Mouse (Mus musculus) skeletal muscle tissue, adult 2 months (tissue): ENCODE measurements around the gene Arhgap24.

Source experiments
- DNase-seq: peaks from one replicate; pipeline ENCODE4 v3.0.0-alpha.2; 2012; ENCODE audit warnings: low read depth, low spot score

The Arhgap24 gene

GRCm38 (mm10) chr5:102481215-102482211, at the start of gene Arhgap24:
Gene Arhgap24 (plus strand): TSS chr5:102481391.
- peak; percentile 56 for DNase-seq

DNA sequence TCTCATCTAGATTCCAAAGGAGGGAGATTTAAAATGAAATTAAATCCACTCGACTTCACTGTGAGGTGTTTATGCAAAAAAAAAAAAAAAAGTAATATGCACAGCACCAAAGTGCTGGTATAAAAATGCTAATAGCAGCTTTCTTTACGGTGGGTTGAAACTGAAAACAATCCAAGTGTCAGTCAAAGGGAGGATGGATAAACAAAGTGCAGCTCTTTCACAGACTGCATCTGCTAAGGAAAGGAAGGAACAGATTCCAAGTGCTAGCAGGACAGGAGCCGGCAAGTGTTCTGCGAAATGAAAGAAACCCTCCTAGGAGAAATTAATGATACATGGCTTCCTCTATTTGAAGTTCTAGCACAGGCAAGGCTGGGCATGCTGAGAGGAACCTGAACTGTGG, 47.0 kb upstream of the Arhgap24 start:
- DNase-seq: no peak

- no peak for DNase-seq
Observed at GRCm38 (mm10) chr5:102436581-102436980, 44.6 kb upstream of the Arhgap24 start.

GRCm38 (mm10) chr5:102439119-102439877, 41.9 kb upstream of the Arhgap24 start:
- no peak for DNase-seq

- DNase-seq: no peak
Observed at GRCm38 (mm10) chr5:102447436-102447835, 33.8 kb upstream of the Arhgap24 start.

GRCm38 (mm10) chr5:102450897-102451296, 30.3 kb upstream of the Arhgap24 start:
- DNase-seq: no peak

GRCm38 (mm10) chr5:102452079-102452797, 29.0 kb upstream of the Arhgap24 start:
- no peak for DNase-seq

- DNase-seq: no peak
Observed at GRCm38 (mm10) chr5:102453324-102453723, 27.9 kb upstream of the Arhgap24 start.

GRCm38 (mm10) chr5:102455247-102455646, 25.9 kb upstream of the Arhgap24 start:
- DNase-seq: no peak

GRCm38 (mm10) chr5:102460452-102461197, 20.6 kb upstream of the Arhgap24 start:
- DNase-seq: no peak

DNA sequence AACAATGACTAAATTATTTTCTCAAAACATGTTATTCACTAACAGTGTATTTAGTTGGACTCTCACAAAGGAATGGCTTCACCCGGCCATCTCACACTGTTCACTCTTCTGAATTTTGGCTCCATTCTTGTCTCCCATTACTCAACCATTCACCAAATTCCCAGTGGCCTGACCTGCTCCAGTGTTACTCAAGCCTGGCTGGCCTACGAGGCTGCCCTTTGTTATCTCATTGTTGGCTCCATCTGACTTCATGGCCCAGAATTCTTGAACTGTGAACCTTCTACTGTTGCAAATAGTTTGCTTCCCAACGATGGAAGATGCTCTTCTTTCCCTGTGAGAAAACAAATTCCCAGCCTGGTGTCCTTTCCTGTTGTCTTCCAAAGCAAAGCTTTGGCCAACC, 18.2 kb upstream of the Arhgap24 start:
- DNase-seq: peak; percentile 62

DNA sequence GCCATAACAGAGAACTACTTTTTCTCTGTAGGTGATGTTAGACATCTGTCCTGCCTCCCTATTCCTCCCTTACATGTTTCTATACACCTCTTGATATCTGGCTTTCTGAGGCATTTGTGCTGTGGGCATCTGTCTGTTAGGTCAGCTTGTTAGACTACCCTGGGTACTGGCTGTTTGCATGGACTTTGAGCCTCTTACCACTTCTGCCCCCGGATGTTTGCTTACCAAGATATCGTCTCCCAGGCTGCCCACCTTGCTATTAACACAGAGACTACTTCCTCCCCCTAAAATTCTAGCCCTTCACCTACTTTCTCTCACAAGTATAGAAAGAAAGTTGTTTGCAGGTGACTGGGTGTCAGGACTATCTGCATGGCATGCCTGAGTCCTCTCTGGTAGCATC, 15.8 kb upstream of the Arhgap24 start:
- DNase-seq: no peak

GRCm38 (mm10) chr5:102468292-102468691, 12.9 kb upstream of the Arhgap24 start:
- peak; percentile 25 for DNase-seq

DNA sequence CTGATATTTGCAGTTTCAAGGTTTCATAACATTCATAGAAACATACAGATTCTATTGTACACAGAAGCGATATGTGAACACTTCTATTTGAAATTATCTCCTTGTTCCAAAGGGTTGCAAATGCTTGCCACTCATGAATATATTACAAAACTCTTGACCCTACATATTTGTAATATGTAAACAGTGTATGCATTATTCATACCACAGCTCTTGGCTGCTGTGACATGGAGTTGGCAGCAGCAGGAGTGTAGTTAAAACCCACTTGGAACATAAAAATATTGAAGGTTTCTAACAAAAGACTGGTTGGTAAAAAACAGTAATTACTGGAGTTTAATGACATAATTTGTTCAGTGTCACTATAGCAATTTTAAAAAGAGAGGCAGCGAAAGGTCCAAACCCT, 10.9 kb upstream of the Arhgap24 start:
- no peak for DNase-seq

GRCm38 (mm10) chr5:102478076-102478475, 3.1 kb upstream of the Arhgap24 start:
- DNase-seq: no peak

DNA sequence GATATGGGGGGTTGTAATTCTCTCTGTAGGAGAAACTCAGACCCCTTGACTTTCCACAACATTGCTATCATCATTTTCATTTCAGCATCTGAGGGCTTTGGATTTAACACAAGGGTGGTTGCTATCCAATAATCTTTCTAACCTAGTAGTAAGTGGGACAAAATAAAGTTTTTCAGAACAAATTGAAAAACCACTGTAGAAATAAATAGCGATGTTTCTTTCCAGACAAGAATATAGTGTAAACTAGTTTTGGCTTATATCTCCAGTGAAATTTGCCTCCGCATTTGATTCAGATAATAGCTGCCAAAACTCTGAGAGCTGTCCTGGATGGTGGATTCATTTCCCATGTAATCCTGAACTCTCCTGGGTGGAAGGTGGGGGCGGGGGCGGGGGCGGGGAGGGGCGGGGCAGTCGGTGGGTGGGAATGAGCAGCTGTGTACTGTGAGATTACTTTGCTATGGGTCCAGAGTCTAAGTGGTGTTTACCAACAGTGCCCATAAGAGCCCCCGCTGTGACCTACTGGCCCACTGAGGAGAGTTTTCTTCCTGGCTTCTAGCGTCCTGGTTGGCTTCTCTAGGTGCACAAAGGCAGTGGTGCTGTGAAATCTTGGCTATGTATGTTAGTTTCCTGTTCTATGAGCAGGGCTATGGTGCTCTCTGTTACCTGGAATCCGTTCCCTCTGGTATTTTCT, 2.2 kb downstream of the Arhgap24 start:
- no peak for DNase-seq

DNA sequence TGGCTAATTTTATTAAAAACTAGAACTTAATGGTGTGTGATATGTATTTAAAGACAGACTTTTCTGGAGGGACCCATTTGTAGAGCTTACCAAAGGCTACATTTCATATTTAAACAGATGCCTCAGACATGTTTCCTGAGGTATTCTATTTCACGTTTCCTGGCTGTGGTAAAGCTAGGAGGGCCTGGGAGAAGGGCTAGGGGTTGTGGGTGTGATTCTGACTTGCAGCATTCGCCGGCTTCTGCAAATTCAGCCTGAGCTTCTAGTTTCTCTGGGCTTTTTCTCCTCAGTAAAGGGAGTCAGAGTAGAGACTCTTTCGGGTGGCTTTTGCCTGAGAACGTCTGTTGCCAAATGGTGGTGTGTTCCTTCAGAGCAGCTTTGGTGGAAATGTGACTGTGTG, 10.4 kb downstream of the Arhgap24 start:
- no peak for DNase-seq

DNA sequence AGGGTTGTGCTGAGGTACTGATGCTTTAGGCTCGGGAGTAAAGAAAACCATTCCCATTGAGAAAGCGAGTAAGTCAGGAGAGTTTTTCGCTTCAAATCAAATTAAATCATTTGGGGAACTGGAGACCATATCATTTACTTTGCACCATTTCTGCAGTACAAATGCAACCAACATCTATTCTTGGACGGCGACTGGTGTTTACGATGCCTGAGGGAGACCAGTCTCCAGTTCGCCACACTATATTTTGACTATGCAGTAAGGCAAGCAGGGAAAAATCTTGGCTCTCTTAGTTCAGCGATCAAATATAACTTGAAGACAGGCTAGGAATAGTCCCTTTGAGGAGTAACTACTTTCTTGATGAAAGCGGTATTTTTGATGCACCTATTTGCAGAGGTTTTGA, 11.0 kb downstream of the Arhgap24 start:
- peak; percentile 25 for DNase-seq

- DNase-seq: no peak
Observed at GRCm38 (mm10) chr5:102494827-102495226, 13.6 kb downstream of the Arhgap24 start.

- DNase-seq: peak; percentile 32
Observed at GRCm38 (mm10) chr5:102497205-102497604, 16.0 kb downstream of the Arhgap24 start.
